Mouse (Mus musculus) CD4-positive, CD25-positive, alpha-beta regulatory T cell, adult 2 months (primary cell): ENCODE data around the gene Agbl2.
"Not testable (repeated sequence)": the region's sequence is repeated elsewhere in the genome, so short reads cannot be mapped to it uniquely, and the experiment has no call there.

Experiments
- DNase-seq: peaks from one replicate; pipeline ENCODE4 v3.0.0-alpha.2; 2012; ENCODE audit warnings: low read depth, low spot score

Gene Agbl2

DNA sequence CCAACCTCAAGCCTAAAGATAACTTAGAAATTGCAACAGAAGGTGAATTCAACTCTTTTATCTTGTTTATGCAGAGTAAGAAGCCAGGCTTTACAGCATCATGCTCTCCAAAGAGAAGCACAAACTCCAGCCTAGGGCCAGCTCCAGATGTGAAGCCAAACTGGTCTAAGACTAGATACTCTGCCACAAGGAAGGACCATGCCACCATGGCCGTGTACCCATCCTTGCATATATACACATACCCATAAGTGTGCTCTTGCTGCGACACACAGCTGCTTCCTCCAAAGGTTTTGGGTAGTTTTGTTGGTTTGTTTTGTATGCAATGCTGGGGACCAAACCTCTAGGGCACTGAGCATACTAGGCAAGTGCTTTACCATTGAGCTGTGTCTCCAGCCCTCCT is 32.7 kb downstream of the Agbl2 start:
- DNase-seq = no peak

DNA sequence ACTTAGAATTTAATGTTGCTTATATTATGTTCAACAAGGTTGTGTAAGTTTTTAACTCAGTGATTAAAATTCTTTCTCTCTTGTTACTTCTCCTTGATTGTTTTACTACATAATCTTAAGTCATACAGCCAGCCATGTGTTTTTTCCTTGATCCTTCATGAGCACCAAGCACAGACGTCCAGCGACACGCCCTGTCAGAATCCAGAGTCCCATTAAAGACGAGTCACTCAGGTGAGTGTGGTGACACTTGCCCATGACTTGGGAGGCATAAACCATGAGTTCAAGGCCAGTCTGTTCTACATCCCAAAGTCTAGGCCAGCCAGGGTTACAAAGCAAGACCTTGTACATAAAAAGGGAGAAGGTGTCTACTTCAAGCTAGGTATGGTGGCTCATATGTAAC is 33.6 kb downstream of the Agbl2 start:
- DNase-seq = no peak

DNA sequence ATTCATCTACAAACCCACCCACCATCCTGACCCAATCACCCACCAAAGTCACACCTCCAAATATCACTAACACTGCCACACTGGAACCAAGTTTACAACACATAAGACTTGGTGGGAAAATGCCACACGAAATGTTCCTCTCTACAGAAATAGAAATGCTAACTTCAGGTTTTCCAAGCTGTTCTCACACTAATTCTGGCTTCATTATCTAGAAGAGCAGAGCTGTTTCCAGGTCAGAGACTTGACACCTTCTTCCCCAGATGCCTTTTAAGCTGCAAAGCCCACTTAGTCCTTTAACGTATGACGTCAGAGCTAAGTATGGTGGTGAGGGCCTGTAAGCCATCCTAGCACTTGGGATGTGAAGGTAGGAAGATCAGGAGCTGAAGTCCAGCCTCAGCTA is 36.2 kb downstream of the Agbl2 start:
- no peak for DNase-seq

DNA sequence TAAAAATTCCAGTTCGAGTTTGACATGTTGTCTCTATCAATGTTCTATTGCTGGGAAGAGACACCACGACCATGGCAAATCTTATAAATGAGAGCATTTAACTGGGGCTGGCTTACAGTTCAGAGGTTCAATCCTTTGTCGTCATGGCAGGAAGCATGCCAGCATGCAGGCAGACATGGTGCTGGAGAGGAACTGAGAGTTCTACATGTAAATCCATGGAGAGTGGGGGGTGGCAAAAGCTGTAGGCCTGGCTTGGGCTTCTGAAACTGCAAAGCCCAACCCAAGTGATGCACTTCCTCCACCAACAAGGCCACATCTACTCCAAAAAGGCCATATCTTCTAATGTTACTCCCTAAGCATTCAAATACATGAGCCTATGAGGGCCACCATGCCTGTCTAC is 38.4 kb downstream of the Agbl2 start:
- no peak for DNase-seq

DNA sequence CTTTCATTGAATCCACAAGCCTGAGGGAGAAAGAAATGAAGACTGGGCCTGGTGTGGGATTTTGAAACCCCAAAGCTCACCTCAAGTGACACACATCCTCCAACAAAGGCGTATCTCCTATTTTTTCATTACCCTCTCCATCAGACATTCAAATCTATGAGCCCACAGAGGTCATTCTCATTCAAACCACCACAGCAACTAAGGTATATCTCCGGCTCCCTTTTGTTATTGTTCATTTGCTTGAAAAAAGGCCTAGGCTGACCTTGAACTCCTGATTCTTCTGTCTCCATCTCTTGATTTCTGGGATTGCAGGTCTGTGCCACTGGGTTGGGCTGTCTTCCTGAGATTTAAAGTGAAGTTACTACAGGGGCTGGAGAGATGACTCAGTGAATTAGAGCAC is 40.5 kb downstream of the Agbl2 start:
- DNase-seq = no peak

DNA sequence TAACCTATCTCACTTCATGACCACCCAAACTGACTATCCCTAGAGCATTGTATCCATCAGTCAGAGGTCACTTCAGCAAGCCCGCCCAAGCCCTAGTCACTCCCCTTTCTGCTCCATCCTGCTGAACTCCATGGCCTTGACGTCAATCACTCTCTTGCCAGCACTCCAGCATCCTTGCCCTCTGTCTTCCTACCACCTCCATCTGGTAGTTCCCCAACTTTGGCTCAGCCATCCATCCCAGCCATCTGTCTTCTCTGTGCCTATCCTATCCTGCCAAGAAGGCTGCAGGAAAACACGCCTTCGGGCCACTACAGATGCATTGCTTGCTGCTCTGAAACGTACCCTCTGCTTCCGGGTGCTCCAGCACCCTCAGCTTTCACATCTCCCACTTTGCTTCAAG is 41.3 kb downstream of the Agbl2 start:
- DNase-seq = no peak

DNA sequence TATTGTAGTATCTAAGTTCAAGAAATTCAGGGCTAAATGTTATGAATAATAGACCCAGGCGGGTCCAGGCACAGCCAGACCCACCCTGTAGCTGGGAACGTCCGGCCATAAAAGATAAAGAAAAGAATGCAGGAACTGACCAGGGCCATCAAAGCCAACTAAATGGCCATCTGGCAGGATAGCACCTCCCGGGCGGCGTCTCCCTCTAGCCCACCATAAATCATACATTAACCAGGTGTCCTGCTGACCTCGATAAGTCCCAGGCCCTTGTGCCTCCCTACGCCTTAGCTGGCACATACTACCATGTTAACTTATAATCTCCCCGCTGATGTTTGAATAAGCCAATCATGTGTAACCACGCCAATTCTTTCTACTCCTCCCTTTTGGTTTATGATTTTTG is 42.0 kb downstream of the Agbl2 start:
- not testable (repeated sequence) for DNase-seq

DNA sequence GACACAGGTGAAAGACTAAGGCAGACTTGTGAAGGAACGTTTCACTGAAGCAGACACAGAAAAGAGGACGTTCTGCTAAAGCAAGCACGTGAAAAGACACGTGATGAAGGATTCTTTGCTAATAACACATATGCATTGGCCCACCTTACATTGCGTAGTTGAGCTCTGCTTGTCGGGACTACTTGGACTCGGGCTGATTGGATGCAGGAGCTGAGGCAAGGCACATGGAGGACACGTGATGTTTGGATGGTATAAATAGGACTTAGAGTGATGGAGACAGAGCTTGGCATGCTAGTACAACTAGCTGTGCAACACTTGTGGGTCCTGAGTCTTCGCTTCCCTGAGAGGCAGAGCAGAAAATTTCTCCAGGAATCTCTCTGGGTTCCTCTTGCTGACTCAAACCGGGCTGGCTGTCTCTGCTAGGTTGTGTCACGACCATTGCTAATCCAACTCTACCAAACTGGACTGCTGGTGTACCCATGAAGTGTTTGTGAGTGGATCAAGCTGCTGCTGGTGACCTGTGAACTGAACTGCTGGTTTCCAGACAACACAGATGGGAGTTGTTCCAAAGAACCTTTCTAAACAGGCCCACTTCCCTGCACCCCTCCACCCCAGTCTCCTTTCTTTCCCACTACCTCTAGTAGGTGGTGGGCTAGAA is 43.1 kb downstream of the Agbl2 start:
- no peak for DNase-seq

DNA sequence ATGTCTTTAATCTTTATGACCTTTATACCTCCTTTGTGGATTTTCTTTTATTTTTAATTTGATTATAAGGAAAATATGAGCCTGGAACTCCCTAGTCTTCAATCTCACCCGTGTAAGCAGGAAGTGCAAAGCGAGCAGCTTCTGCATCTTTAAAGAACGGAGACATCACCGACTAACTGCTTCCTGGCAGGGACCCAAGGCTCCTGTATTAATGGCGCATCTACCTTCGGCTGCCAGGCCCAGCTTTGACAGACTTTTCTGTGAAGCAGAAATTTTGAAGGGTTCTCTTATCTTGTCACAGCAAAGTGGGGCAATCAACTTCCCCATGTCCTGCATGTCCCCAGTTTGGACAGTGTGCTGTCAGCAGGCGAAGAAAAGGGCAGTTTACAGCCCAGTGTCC is 46.2 kb downstream of the Agbl2 start:
- DNase-seq = no peak

DNA sequence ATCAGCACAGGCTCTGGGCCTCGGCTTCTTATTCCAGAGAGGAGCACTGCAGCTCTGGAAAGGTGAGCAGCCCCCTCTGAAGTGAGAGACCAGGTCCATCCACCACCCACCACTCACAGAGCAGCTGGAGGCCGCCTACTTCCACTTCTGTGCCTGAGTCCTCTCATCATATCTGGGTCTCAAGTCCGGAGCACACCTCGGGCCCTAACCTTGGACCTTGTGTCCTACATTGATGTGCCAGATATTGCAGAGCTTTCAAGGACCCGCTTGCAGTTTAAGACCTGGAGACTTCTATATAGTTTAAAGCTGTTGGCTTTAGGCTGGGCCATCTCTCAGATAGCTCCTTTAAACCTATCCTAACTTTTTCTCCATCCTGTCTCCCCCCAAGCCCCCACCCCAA is 51.0 kb downstream of the Agbl2 start:
- DNase-seq = no peak

DNA sequence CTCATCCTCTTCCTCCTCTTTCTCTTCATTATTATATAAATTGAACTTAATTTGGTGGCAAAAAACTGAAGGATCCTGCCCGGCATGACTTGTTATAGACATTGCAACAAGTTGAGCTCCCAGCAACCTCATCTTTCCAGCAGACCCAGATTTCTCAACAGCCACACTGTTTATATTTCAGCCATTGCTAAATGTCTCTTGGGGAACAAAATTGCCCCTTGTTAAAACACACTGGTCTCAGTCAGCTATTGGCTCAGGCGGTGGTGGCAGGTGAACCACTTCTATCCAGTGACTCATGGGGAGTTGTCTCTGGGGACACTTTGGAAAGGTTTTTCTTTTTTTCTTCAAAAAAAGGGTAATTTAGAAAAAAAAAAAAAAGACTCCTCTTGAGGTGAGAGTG is 56.1 kb downstream of the Agbl2 start:
- no peak for DNase-seq

DNA sequence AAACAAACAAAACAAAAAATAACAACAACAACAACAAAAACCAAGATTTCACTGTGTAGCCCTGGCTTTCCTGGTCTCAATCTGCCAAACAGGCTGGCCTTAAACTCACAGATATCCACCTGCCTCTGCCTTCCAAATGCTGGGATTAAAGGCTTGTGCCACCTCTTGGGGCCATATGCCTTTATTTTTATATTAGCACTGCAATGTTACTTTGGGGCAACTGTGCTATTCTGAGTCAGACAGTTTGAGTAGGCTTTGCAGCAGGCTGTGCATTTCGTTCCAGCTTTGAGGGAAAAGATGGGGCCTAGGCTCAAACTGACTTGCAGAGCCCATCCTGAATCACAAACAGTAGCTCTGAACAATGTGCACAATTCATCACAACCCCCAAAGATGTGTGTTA is 61.1 kb downstream of the Agbl2 start:
- DNase-seq = no peak

DNA sequence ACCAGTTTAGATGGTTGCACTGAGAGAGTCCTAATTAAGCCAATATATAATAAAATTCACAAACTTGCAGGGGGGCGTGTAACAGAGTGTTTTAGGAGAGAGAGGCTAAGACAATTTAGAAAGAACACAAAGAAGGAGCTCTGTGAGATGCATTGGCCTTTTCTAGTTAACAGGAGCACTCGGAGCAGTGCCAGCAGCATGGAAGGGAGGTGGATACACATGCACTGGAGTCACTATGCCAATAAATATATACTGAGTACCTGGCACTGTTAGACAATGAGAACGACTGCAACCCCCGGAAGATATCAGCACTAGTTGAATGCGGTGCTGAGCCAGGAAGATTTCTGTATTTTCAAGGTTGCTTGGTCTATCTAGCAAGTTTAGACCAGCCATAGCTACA is 61.7 kb downstream of the Agbl2 start:
- no peak for DNase-seq

DNA sequence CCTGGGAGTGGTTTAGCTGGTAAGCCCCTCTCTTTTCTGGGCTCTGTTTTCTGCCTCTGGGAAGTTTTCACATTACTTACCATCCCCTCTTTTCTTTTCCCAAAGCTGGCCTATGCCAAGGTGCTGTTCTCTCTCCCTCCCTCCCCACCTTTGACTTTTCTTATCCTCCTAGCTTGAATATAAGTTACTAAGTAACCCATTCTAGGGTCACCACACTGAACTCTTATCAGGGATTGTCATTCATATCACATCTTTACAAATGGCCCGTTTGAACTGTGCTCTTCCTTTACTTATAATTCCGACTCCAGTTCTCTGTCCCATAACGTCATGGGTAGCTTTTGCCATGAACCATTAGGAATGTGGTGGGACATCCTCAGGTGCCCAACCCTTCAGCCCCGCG is 62.7 kb downstream of the Agbl2 start:
- no peak for DNase-seq

DNA sequence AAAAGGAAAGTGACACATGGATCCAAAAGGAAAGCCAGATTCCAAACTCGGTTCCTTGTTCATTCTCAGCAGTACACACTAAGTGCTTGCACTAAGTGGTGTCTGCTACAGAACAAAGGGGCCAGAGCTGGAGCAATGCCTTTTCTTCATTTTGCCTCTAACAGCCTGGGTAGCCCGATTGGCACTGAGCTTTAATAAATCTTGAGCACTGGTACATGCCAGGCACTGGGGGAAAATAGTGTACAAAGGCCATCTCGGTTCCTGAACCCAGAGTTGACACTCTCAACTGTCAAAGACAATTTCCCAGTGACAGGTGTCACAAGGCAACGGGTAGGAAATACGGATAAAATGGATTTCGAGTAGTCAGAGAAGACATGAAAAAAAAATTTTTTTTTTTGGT is 63.6 kb downstream of the Agbl2 start:
- no peak for DNase-seq

DNA sequence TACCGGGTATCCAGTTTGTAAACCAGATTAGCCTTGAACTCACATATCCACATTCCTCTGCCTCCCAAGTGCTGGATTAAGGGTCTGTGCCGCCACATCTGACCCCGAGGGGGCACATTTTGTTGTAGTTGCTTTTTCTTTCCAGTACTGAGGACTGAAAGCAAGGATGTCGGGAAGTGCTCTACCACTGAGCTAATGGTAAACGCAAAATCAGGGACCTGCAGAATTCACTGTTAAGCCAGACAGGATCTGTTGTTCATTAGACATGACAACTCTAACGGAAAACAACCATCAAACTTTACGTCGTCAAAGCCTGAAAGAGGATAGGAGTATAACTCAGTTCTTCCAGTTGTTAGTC is 64.0 kb downstream of the Agbl2 start:
- no peak for DNase-seq

DNA sequence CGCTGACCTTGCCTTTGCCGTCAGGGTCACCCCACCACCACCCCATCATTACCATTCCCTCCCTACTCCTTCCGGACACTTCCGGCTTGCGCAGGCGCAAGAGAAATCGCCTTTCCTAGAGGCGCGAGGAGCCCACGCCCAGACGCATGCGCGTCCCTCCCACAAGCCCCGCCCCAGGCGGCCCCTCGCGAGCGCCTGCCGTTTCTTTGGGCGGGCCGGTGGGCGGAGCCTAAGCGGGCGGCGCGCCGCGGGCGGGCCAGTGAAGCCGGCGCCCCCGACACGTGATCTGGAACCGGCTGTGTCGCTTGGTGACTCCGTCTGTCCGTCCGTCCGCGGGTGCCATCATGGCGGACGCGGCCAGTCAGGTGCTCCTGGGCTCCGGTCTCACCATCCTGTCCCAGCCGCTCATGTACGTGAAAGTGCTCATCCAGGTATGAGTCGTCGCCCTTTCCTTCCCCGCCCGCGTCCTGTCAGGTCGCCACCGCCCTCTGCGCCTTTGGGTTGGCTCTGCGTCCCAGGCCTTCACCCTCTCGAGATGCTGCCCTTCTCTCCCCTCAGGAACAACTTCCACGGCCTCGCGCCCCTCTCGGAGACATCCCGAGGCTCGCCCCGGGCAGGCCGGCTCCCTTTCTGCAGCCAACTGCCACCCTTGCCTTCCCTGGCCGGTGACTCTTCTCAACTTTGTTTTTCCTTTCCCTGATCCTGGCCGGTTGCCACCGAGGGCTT is 64.6 kb downstream of the Agbl2 start, which contains the start of gene Mtch2:
Gene Mtch2 (plus strand): TSS at position 201 of the 726 bp plus-strand sequence.
- DNase-seq = peak; percentile 97

DNA sequence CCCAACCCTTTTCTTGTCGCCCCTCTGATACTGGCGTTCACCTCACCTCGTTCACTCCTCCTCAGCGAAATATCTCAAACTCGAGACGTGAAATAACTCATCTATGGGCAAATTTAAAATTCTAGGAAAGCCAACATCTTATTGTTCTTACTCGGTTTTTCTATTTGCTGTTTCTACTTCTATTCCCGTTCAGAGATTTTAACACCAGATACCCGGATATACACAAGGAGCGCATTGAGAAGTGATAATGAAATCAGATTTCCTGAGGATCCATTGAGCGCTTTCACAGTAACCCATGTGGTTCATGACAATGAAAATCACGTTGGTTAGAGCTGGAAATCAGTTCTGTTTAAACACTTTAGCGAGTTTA is 65.1 kb downstream of the Agbl2 start:
- no peak for DNase-seq

DNA sequence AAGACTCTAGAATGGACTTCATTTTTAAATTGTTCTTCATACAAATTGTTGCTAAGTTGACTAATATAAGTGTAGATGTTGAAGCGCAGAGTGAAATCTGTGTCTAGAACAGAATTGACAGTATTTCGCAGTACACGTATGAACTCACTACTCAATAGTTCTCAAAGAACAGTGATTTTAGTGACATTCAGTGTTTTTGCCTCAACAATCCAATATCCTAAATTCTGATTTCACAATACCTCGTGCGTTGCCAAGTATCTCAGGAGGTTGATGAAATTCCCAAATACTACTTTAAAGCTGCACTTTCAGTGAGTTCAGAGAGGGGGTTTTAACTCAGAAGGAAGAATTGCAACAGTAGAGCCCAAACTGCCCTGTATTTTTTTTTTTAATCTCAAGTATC is 65.8 kb downstream of the Agbl2 start:
- no peak for DNase-seq

DNA sequence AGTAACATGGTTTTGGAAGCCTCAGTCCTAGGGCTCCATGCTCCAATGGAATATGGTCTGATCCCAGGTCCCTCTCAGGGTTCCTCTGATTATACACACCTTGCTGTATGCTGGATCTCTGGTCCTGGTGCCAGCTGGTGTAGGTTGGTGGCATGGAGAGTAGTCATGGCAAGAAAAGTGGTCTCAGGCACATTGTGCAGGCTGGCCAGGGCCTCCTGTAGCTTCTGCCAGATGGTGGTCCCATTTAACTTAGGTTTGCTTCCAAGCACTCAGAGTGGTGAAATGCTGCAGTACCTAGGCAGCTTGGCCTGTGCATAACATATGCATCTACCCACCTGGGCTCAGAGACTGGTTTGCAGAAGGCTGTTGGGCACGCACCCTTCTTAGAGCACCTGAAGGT is 67.9 kb downstream of the Agbl2 start:
- DNase-seq = no peak

DNA sequence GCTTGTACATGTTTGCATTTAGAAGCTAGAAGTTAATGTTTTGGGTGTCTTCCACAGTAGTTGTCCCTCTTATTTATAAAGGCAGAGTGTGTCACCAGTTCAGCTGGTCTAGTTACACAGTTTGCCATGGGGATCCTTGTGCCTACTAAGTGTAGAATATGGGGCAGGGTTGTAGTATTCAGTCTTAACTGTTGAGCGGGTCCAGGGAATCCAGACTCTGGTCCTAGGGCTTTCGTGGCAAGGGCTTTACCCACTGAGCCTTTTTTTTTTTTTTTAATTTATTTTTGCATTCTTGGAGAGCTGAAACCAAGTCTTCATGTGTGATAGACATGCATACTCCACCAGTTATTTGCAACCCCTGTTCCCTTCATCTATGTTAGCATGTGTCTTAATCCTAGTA is 79.0 kb downstream of the Agbl2 start:
- DNase-seq = no peak

DNA sequence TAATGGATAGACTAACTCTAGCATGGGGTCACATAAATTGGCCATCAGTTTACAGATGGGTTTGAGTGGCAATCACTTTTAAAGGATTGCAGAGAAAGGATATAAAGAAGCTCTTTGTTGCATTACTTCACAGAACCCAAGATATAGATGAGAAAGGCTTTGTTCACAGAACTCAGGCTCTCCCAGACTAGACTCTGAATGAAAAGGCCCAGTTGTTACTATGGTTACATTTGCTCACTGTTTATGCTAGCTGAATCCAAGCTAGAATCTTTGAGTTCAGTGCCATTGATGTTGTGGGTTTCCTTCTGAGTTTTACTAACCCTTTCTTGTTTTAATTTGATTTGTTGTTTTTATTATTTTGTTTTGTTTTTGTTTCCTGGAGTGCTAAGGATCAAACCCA is 81.7 kb downstream of the Agbl2 start:
- DNase-seq = no peak

DNA sequence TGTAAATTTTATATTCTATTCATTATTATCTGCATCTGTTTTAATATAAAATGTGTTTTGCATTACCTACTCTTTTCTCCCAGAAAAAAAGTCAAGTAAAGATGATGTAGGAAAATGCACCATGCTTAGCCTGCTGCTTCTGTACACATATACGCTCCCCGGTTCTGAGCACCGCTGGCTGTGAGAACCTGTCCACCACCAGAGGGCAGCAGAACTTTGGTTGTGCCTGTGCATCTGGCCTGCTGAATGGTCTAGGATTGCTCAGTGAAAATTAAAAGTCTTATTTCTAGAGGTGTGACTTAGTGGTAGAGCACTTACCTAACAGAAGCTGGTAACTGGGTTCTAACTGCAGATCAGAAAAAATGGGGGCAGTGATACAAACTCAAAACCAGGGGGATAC is 84.0 kb downstream of the Agbl2 start:
- peak; percentile 85 for DNase-seq

DNA sequence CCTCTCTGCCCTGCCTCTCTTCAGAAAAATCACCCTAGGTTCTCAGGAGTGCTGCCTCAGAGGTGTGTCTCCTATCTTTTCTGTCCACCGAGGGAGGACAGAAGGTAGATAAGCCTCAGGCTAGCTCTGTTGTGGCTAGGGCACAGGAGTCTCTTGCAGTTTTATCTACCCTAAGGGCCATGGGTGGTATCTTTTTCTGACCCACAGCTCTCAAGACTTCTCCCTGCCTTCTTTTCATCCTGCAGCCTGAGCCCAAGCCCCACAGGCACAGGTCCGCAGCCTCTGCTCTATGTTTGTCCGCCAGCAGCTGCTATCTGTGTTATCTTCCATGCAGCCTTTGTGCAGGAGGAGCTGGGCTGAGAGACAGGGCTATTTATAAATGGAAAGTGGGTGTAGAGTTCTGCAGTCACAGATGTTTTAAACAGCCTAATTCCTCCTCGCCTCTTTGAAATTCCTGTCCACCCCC is 87.6 kb downstream of the Agbl2 start:
- no peak for DNase-seq
